Mouse (Mus musculus) CD8-positive naive resting alpha-beta T cell, adult 2 months (primary cell): ENCODE measurements at regions not wholly inside any gene's neighbourhood (a gene's known extent, or its start where the extent isn't known, plus 50 kb on each side); places are given as distances from the start of the nearest gene placed in this dataset.

ENCODE experiments used
- DNase-seq, 2 experiments: peaks; one replicate each; pipeline ENCODE4 v3.0.0; 2022; ENCODE audit warnings: low read depth in 2 of 2, low spot score in 2 of 2

DNA sequence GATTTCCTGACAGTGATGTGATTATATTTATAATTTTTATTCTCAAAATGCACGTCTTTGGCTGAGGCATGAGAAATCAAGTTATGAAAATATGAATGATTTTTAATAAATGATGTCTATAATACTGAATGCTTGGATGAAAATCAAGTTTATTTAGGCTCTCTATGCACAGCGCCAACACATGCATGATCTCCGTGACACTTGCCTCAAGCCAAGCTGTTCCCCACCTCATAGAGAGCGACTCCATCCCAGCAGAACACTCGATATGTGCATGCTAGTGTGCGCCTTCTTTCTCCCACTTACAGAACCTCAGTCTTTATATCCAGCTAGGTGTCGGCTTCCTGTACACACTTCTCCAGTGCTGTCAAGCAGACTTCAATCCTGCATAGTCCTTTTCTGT lies 139.8 kb upstream of the Gm9833 start:
- DNase-seq = no peak

DNA sequence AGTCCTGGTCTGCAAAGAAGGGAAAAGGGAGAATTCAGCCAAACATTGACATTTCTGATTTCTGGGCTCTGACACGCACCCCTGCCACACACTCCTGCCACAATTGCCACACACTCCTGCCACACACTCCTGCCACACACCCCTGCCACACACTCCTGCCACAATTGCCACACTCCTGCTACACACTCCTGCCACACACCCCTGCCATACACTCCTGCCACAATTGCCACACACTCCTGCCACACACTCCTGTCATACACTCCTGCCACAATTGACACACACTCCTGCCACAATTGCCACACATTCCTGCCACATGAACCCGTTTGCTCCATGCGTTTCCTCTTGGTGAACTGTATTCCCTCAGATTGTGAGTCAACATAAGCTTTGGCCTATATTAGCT lies 130.0 kb upstream of the Gm9833 start:
- no peak for DNase-seq

DNA sequence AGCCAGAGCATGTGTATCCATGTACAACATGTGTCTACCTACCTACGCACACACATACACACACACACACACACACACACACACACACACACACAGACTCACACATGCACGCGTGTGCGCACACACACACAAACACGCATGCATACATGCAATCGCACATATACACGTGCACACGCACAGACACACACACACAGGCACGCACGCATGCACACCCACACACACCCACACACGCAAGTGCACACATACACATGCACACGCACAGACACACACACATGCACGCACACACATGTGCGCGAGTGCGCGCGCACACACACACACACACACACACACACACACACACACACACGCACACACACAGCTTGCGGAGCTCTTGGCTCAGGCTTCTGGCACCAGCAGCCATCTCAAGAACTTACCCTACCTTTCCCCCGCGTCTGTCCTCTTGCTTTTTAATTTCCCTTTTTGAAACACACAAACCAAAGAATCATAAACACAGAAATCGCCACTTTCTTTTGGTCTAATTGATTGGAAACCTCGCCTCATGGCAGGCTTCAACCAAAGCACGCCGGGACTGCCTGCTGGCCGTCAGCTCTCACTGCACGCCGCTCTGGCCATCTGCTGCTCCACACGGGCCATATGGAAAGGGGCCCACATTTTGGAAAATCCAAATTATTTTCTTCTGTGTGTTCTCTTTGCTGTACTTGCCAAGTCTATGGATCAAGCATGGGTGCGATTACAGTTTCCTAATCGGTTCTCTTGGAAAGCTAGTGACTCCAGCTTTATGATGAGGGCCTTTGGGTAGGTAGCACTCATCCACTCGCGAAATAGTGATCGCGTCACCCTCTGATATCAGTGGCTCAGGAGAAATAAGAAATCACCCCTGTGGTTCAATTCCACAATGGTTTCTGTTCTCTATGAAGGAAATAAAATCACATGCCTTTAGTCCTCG lies 127.9 kb upstream of the Gm9833 start:
- no peak for DNase-seq

DNA sequence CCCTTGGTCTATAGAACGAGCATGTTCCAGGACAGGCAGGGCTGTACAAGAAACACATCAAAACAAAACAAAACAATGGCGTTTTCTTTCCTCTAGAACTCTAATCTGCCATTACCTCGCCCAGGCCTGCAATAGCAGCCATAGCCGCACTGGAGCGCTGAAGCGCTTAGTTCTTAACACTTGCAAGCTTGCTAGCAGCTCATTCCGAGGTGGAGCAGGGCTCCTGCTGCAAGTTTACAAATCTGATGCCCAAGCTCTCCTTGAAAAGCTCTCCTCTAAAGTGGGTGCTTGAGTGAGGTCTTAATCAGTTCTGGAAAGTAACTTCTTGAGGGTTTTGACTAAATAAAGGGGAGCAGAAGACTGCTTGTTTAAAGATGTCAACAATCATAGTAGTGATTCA lies 127.2 kb upstream of the Gm9833 start:
- no peak for DNase-seq
